Mouse (Mus musculus) cerebellum, adult 18-20 months (tissue): Measurements from ENCODE around the gene Specc1l.
"Not testable (repeated sequence)": the region's sequence is repeated elsewhere in the genome, so short reads cannot be mapped to it uniquely, and the experiment has no call there.

Experiments
- DNase-seq, 2 experiments: peaks; one replicate each; pipeline ENCODE4 v3.0.0; 2021

The Specc1l gene

DNA sequence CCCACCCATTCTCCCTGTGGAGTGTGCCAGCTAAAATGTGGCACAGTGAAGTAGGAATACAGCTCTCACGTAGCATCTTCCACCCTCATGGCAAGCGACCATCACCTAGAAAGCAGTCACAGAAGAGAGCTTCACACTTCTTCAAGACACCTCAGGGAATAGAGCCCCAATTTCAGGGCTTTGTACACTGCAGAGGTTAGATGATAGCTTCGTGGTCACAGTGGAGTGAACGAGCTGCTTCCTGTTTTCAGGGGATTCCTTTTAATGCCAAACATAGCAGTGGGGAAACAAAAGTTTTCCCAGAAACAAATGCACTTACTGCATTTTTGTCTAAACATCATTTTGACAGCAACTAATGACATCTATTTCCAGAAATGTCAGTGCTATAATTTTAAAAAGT is 77.5 kb downstream of the Specc1l start:
- DNase-seq: no peak

DNA sequence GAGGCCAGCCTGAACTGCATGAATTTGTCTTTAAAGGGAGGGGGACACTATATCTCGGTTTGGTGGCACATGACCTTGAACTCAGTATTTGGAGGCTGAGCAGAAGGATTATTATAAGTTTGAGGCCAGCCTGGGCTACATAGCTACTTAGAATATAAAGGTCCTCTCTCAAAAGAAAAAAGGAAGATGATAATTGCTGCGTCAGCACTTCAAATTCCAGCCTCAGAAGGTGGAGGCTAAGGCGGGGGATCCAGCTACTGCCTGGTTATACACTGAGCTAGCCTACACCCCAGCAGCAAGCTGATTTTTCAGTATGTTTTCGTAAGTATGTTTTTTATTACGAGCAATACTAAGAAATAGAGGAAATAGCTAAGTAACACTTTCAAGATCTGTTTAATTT is 78.8 kb downstream of the Specc1l start:
- DNase-seq: no peak

DNA sequence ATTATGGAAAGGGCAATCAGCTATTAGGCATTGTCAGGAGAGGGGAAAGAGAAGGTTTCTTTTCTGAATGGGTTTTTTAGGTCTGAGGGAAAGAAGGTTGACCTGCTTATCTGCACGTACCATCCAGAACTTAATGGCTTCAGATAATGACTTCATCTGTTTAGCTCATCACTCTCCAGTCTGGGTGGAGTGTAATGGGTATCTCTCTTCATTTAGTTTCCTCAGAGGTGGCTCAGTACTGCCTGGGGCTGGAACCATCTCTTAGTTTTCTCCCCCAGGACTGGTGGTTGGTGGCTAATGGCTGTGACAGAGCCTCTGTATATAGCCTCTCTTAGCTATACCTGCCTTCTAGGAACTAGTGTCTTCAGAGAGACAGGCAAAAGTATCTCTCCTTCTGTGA is 79.5 kb downstream of the Specc1l start:
- DNase-seq: no peak

DNA sequence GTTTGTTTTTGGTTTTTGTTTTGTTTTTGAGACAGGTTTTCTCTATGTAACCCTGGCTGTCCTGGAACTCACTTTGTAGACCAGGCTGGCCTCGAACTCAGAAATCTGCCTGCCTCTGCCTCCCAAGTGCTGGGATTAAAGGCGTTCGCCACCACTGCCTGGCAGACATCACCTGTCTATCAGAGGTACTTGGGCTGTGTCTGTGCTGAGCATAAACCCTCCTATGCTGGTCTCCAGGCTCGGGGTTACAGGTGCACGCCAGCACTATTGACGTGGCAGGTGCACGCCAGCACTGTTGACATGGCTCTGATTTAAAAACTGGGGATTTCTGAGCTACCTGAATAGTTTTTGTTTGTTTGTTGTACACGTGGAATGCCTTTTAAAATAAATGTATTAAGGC is 80.3 kb downstream of the Specc1l start:
- not testable (repeated sequence) for DNase-seq

DNA sequence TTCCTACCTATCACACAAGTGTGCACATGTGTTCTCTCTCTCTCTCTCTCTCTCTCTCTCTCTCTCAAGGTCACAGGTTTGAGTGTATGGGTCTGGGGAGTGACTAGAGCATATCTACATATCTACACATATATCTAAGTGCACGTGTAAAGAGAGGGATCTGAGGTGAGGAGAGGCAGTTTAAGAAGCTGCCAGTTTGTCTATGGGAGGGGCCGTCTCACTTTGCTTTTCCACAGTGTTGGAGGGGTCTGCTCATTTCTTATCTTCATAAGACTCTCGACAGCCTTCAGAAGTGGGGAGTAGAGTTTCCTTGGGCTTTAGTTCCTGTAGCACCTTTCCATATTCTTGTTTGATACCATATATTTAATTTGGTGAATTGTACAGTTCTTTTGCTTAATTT is 81.4 kb downstream of the Specc1l start:
- DNase-seq: no peak

DNA sequence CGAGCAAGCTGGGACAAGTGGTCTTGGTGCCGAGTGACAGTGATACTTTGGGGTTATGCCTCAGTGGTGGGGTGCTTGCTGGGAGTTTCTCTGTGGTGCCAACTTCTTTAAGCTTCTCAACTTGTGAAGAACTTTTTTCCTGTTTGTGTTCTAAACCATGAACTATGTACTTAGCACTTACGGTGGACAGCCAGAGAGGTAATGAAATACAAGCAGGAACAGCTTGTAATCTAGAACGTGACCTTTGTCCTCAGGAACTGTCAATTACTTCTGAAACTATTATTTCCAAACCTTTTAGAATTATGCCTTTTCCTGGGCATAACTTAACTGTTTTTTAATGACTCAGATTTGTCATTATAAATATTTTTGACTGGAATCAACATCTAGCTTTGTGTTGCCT is 82.5 kb downstream of the Specc1l start:
- DNase-seq: no peak

DNA sequence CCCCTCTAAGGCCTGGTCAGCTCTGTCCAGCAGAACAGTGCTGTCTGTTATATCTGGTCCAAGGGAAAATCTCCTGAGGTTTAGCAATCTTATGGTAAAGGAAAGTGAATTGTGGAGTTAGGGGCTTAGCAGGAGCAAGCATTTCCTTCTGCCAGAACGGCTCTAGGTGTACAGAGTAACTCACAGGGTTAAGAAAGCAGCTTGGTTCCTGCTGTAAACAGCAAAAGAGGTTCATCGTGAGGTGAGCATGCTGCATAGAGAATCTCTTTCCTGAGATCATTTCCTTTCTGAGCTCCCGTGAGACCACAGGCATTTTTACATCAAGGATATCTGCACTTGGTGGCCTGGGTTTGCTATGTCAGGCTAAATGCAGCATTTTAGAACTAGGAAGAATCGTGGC is 83.1 kb downstream of the Specc1l start:
- DNase-seq: no peak

DNA sequence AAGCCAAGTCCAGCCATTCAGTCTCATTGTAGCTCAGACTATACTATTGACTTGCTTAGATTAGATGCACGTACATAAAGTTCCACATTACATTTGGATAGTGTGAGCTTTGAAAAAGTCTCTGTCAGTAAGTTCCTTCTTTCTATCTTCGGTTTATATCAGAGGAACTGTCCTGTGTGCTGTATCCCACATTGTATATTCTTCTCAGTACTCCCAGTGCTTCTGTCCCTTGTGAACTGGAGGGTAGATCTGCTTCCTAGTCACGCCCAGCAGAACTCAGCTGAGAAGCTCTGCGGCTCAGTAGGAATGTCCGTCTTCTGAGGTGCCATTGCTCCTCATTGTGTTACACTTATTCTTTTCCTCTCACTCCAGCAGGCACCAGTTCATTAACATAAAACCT is 86.7 kb downstream of the Specc1l start:
- DNase-seq: no peak

DNA sequence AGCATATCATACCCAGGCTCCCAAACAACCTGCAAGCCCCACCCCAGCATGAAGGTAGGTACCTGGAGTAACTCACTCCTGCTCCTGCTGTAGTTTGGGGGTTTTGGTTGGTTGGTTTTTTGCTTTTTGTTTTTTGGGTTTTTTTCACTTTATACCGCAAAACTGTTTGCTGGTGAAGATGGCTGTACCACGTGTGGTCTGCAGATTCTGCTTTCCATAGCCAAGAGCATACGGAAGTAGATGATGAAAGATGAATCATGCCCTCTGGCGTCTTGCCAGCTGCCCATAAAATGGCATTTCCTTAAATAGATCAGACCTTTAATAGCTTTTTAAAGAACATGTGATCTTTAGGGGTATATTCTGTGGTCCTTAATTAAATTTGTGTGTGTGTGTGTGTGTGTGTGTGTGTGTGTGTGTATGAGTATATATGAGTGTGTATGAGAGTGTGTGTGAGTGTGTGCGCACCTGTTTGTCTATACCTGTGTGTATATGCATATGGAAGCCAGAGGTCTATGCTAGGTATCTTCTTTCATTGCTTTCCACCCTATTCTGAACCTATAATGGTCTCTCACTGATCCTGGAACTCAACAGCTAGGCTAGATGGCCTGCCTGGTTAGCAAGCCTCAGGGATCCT is 88.0 kb downstream of the Specc1l start:
- peak; percentile 59 to 60 for DNase-seq

DNA sequence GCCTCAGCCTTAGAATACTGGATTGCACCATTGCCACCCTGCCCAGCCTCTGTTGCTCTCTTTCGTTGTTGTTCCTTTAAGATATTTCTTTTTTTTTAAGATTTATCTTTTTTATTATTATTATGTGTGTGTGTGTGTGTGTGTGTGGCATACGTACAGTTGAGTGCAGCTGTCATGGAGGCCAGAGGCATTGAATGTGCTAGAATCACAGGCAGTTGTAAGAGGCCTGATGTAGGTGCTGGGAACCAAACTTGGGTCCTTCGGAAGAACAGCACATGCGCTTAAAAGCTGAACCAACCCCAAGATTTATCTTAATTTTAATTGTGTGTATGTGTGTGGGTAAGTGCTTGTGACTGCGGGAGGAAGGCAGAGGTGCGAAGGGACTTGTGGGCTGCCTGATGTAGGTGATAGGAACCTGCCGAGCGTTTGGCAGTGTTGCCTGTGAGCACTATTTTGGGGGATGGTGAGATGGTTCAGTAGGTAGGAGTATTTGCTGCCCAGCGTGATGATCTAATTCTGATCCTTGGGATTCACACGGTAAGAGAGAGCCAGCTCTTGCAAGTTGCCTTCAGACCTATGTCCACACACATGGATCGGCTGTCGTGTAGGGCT is 89.4 kb downstream of the Specc1l start:
- no peak for DNase-seq

DNA sequence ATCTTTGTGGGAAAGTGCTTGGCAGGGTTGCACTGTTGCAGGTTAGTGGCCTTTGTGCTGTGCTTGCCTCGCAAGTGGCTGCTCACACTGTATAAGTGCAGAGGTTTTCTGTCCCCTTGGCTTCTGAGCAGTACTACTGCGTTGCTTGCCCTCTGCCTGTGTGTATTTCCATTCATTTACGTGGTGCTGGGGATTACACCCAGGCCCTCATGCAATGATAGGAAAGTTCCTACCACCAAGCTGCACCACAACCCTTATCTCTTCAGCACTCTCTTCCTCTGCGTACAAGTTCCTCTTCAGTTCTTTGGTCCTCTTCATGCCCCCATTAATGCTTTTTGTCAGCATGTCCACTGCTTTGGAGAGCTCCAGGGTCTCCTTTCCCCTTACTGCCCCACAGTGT is 90.1 kb downstream of the Specc1l start:
- DNase-seq: no peak

DNA sequence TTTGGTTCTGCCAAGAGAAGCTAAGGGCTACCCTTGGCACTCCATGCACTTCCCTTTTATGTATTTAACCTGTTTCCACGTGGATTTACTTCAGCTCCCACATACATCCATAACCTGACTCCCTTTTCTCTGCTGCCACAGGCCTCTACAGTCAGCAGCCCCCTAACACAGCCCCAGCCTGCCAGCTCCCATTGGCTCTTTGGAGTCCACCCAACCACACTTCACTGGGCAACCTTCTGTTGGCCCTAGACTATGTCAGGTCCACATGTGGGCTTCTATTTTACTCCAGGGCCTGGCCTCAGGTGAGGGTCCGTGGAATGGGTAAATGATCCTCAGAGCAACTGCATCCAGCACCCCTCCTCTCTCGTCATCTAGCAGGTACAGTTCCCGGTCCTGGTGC is 90.7 kb downstream of the Specc1l start:
- no peak for DNase-seq

DNA sequence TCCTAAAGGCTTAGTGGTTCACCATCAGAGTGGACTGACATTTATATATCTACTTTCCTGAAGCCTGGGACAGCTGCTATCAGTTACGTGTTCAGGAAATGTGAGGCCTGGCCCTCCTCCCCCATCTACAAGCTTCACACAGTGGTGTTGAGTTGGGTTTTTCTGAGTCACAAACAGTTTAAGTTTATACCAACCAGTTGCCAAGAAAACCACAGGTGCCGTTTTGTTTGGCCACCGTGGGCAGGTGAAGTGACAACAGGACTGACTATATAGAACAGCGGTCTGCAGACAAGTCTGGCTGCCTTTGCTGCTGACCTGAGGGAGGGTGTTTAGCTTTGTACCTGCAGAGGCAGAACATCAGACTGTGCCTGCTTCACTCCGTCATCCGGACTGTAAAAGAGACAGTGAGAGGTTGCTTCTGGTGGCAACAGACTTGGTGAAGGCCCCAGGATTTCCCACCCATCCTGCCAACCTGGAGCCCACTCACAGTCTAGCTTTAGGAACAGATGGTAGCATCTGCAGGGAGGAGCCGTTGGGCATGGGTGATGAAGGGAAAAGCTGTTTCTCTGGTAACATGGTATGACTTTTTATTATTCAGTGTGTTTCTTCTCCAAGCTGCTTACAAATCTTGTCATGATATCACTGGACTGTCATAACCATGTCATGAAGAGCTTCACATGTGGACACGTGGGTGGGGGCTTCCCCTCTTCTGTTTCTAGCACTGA is 91.6 kb downstream of the Specc1l start:
- peak; percentile 44 to 52 for DNase-seq

DNA sequence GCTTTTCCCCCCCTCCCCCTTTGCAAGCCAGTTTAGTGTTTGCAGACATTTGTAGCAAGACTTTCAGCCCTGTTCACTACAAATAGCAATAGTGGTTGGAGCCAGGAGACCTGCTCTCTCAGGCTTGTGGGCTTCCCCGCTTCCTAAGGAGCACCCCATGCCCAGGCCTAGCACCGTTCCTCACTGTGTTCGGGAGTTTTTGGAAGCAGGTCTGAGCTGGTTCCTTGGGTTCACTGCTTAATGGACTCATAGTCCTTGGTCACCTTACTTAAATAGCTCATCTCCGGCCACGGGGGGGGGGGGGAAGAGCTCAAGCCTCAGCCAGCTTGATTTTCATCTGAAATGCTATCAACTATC is 92.2 kb downstream of the Specc1l start:
- no peak for DNase-seq

DNA sequence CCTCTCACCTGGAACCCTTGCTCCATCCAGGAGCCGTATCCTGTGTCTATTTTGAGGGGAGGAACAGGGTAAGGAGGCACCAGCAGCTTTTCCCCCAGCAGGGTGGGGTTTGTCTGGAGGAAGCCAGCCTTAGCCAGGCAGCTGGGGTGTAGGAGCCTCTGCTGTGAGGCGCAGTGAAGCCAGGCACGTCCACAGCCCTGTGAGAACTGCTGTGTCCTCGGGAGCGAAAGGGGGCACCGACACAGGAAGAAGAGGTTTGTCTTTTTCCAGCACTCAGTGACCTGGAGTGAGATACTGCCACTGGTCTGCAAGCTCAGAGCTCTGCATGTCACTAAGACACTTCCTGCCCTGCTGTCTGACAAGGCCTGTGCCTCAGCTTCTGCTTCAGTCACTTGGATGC is 92.5 kb downstream of the Specc1l start:
- DNase-seq: peak; percentile 25 to 41

DNA sequence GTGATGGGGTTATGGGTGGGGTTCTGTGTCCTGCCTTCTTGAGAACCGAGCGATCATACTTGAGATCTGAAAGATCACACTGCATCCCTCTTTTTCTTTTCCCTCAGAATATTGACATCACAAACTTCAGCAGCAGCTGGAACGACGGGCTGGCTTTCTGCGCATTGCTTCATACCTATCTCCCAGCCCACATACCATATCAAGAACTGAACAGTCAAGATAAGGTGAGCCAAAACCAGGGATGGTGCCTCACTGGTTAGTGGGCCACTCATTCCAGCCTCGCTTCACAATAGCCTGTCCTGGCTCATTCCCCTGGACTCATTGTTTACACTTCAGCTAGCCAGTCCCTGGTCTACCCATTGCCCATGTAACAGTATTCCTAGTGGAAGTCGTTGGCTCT is 95.3 kb downstream of the Specc1l start:
- DNase-seq: no peak

DNA sequence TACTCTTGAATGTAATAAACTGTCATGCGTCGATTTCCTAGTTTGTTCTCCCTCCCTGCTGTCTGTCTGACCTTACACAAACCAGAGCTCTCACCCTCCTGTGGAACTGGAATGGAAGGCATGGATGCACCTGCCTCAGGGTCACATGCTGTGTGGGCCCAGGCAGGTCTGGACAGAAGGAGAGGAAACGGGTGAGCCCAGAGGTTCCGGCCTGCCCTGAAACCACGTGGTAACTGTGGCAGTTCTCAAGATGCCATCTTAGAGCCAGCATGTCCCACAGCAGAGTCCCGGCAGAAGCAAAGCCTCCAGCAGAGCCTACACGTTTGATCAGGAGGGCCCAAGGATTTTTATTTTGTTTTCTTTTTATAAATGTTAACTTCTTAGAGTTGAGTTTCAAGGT is 100.5 kb downstream of the Specc1l start:
- no peak for DNase-seq

DNA sequence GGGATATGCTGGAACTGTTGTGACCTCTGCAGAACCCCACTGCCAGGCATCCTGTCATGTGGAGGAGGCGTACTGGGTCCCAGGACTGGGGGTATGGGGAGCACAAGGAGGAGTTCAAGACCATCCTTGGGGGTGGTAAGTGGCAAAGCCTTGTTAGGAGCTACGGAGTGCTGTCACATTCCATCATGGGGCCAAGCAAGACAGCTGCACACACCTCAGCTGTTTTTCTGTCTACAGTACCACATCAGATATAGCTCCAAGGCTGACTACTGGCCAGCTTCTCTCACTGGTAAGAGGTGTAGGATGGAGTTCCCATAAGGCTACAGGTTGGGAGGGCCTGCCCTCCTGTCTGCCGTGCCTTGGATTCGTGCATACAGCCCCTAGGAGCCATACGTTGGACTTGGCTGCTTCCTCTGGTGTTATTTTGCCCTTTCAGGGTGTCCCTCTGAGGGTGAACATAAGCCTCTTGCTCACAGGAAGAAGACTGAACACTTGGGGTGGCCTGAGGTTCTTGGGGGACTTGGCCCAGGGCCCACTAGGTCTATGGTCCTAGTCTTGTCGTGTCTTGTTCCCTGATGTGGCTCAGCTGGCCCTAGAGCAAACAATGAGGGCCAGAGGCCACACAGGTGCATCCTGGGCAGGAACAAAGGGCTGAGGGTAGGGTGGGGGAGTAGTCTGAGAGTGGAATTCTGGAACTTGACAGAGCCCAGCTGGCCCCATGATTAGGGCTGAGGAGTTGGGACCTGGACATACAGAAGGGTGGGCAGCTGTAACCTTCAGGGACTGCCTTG is 102.5 kb downstream of the Specc1l start:
- DNase-seq: no peak

DNA sequence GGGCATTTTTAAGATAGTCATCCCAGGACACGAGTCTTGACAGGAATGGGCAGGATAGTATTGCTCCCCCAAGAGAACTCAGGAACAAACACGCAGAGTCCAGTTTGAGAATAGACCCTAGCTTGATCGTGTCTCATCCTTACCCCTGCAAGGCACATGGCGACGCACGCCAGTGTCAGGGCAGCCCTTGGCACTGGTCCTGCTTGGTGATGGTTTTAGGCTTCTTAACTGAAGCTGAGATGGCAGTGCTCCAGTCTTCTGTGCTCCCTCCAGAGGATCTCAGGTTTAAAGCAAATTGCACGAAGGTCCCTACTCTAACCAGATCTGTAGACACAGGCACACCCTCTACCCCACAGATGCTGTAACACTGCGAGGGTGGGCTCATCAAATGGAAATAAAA is 103.9 kb downstream of the Specc1l start:
- peak in 1 of 2 experiments; percentile 21 for DNase-seq

DNA sequence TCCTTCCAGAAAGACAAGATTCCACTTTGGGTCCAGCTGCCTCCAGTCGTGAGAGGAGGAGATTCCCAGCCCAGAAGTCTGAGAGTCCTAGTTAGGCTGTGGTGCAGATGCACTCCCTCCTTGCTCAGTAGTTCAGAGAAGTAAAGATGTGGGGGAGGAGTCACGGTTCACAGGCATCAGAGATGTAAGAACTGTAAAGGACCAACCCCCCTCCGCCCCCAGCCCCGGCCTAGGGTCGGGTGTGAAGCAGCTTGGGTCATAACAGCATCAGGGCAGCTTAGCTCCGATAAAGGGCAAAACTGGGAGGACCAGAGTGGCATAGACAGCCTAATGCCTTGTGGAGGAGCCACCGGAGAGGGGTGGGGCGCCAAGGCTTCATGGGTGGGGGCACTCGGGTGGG is 104.6 kb downstream of the Specc1l start:
- no peak for DNase-seq

DNA sequence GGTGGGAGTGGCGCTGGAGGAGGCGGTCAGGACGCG is 104.8 kb downstream of the Specc1l start, which contains the start of gene Adora2a:
TSS of gene Adora2a (plus strand) at position 6 of the 36 bp plus-strand sequence.
- DNase-seq: no peak

DNA sequence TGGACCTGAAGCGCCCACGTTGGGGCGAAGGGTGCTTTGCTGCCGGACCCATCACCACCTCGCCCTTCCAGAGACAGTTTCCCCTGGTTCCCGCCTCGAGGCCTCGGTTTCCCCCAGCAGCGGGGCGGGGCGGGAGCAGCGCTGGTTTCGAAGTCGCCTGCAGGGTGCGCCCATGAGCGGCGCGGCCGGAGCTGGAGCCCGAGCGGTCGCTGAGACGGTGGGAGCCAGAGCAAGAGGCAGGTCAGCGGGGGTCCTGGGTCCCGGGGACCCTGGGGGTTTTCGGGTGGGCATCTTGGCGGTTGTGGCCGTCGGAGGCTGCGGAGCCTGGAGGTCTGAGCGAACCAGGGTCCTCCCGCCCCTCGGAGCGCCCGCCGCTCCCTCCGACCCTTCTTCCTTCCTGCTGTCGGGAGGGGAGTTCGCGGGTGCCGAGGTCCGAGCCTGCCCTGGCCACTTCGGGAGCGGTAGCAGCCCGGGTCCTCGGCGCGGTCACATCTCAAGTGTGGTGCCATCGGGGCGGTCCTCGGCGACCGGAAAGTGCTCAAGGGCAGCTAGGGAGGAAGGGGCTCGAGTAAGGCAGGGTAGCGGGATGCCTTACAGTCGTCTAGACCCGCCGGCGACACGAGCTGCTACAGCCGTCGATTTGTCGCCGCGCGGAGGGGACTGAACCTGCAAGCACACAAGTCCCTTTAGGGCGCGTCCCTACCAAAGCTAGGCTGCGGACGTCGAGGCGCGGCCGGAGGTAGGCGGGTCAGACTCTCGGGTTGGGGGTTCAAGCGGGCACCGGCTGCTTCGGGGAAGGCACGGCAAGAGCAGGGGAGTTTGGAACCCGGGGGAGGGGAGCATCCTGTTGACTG is 105.3 kb downstream of the Specc1l start:
- DNase-seq: peak; percentile 40 to 66

DNA sequence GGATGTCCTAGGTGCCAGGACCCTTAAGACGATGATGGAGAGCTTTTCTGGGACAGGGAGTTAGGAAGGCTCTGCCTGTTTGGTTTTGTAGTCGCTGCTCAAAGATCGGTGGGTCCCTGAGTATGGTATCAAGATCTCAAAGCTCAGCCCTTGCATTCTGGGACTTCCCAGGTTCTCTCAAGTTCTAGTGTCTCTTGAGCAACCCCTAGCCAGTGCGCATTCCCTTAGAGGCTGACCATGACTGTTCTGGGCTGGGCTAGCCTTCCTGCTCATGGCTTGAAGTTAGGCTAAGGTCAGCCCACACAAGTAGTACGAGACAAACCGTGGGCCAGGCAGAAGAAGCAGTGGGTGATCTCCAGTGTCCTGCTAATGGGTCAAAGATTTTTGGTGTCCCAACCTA is 106.3 kb downstream of the Specc1l start:
- DNase-seq: no peak
